Mouse (Mus musculus): ENCODE data around the gene Zbtb38. TPM values are rescaled to one million over a fixed set of nuclear protein-coding genes. Genes with fewer than 3 reads are reported as not detected.
A peak's percentile ranks its signal among the peaks of the same experiment; 100 is the strongest.

Gene Zbtb38
- total RNA-seq, 2 experiments from 2014 or later, result 5.9 to 6.4 TPM

GRCm38 (mm10) chr9:96718402-96718798 lies 34.2 kb downstream of the Zbtb38 start:
- no peak for ATAC-seq (replicated peaks; ENCODE audit: low FRiP score, poor library complexity, severe bottlenecking)

- ATAC-seq (replicated peaks; ENCODE audit: low FRiP score, poor library complexity, severe bottlenecking), result no peak
Measured at GRCm38 (mm10) chr9:96717698-96718401, 34.8 kb downstream of the Zbtb38 start.

- ATAC-seq (replicated peaks; ENCODE audit: low FRiP score, poor library complexity, severe bottlenecking), result no peak
Measured at GRCm38 (mm10) chr9:96716735-96717444, 35.7 kb downstream of the Zbtb38 start.

- no peak for ATAC-seq (replicated peaks; ENCODE audit: low FRiP score, poor library complexity, severe bottlenecking)
Measured at GRCm38 (mm10) chr9:96716136-96716535, 36.5 kb downstream of the Zbtb38 start.

- ATAC-seq (replicated peaks; ENCODE audit: low FRiP score, poor library complexity, severe bottlenecking), result no peak
Measured at GRCm38 (mm10) chr9:96715171-96715570, 37.5 kb downstream of the Zbtb38 start.

GRCm38 (mm10) chr9:96713472-96714390 lies 38.9 kb downstream of the Zbtb38 start:
- no peak for ATAC-seq (replicated peaks; ENCODE audit: low FRiP score, poor library complexity, severe bottlenecking)

GRCm38 (mm10) chr9:96712758-96713471 lies 39.7 kb downstream of the Zbtb38 start:
- ATAC-seq (replicated peaks; ENCODE audit: low FRiP score, poor library complexity, severe bottlenecking), result peak; percentile 97

GRCm38 (mm10) chr9:96712045-96712444 lies 40.6 kb downstream of the Zbtb38 start:
- ATAC-seq (replicated peaks; ENCODE audit: low FRiP score, poor library complexity, severe bottlenecking), result no peak

- ATAC-seq (replicated peaks; ENCODE audit: low FRiP score, poor library complexity, severe bottlenecking), result no peak
Measured at GRCm38 (mm10) chr9:96710241-96710946, 42.2 kb downstream of the Zbtb38 start.

GRCm38 (mm10) chr9:96708905-96709304 lies 43.7 kb downstream of the Zbtb38 start:
- no peak for ATAC-seq (replicated peaks; ENCODE audit: low FRiP score, poor library complexity, severe bottlenecking)

- ATAC-seq (replicated peaks; ENCODE audit: low FRiP score, poor library complexity, severe bottlenecking), result no peak
Measured at GRCm38 (mm10) chr9:96707964-96708363, 44.7 kb downstream of the Zbtb38 start.

GRCm38 (mm10) chr9:96705576-96706285 lies 46.9 kb downstream of the Zbtb38 start:
- peak; percentile 62 for ATAC-seq (replicated peaks; ENCODE audit: low FRiP score, poor library complexity, severe bottlenecking)

- no peak for ATAC-seq (replicated peaks; ENCODE audit: low FRiP score, poor library complexity, severe bottlenecking)
Measured at GRCm38 (mm10) chr9:96704935-96705334, 47.7 kb downstream of the Zbtb38 start.

- no peak for ATAC-seq (replicated peaks; ENCODE audit: low FRiP score, poor library complexity, severe bottlenecking)
Measured at GRCm38 (mm10) chr9:96701891-96702290, 50.7 kb downstream of the Zbtb38 start.

GRCm38 (mm10) chr9:96699276-96700035 lies 53.2 kb downstream of the Zbtb38 start:
- ATAC-seq (replicated peaks; ENCODE audit: low FRiP score, poor library complexity, severe bottlenecking), result no peak

GRCm38 (mm10) chr9:96696788-96697492 lies 55.7 kb downstream of the Zbtb38 start:
- no peak for ATAC-seq (replicated peaks; ENCODE audit: low FRiP score, poor library complexity, severe bottlenecking)

GRCm38 (mm10) chr9:96696141-96696561 lies 56.5 kb downstream of the Zbtb38 start:
- ATAC-seq (replicated peaks; ENCODE audit: low FRiP score, poor library complexity, severe bottlenecking), result no peak

Measured in erythroid progenitor cell, adult 5-6 weeks (primary cell).